Mouse (Mus musculus): ENCODE results near the gene Ryr1.

DNA sequence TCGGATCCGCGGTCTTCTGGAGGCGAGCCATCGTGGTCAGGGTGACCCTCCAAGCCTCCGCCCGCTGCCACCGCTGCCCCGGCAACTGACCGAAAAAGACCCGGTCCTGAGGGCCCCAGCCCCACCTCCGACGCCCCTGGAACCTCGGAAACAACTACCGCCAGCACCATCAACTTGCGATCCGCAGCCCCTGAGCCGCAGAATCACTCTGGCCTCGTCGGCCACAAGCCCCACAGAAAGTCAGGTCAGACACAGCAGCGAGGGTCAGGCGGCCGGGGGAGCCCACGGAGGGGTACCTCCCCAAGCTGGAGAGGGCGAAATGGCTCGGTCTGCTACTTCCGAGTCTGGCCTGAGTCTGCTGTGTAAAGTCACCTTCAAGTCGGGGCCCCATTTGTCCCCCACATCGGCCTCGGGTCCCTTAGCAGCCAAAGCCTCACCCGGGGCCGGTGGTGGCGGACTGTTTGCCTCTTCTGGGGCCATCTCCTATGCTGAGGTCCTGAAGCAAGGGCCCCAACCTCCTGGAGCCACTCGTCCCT lies 46.7 kb upstream of the Ryr1 start:
- TF ChIP-seq CTCF (IDR thresholded peaks at IDR 0.05; ENCODE audit: borderline replicate concordance, insufficient read depth, low read depth, low read length) (no peak), POLR2A (IDR thresholded peaks at IDR 0.05; ENCODE audit: borderline replicate concordance, insufficient read depth, low read length) (no peak)
